Mouse (Mus musculus) left cerebral cortex, postnatal 10 days (tissue): Measurements from ENCODE around the gene Bloc1s1. TPM values are rescaled to one million over a fixed set of nuclear protein-coding genes. Genes with fewer than 3 reads are reported as not detected.
A peak's percentile ranks its signal among the peaks of the same experiment; 100 is the strongest.

Experiments used
- DNase-seq, 2 experiments: peaks; one replicate each; pipeline ENCODE4 v3.0.0; 2021 to 2022; ENCODE audit warnings: low spot score in 2 of 2, mixed read lengths in 1 of 2; ENCODE audit errors: extremely low spot score in 1 of 2
- intact Hi-C: fragments of 180-260 bp; cut with DNase I; formaldehyde crosslinking; loops from one replicate; pipeline ENCODE4 v1.15.1; 2025
- total RNA-seq, 2 experiments: library from RNA; stranded (reverse); gene quantifications; 2 replicates each; pipeline ENCODE4 v1.2.3; 2021

Bloc1s1 gene
- total RNA-seq, 2 experiments from 2014 or later, result 84.3 to 85.3 TPM

DNA sequence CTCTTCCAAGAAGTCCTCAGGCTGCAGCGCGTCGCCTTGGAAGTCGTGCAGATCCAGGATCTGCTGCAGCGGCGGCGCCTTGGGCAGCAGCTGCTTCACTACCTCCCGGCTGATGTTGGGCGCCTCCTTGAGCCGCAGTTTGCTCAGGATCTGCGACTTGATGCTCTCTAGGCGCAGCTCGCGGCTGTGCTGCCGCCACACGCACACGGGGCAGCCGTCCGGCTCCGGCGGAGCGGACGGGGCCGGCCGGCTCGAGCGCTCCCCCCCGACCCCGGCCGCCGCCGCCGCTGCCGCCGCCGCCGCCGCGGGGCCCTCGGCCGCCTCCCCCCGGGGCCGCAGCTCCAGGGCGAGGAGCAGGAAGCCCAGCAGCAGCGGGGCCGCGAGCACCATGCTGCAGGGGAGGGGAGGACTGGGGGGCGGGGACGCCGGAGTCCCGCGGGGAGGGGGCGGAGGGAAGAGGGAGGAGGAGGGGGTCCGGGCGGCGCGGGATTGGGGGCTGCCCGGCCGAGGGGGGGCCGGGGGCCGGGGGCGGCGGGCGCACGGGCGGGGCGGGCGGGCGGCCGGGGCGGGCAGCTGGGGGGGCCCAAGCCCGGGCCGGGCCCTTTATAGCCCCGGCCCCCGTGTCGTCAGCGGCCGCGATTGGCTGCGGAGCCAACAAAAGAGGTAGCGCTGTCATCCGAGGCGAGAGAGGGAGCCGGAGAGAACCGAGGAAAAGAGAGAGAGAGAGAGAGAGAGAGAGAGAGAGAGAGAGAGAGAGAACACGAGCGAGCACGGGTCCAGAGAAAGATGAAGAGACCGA, 32.3 kb downstream of the Bloc1s1 start, which contains the start of gene Gdf11:
Gene Gdf11, minus strand, starts transcription at position 423 of the 799 bp plus-strand sequence.
- DNase-seq, result peak in 1 of 2 experiments; percentile 79
- intact Hi-C loops, result loop anchor here (5.0 to 10.0 kb wide), 2 partner anchors 44 to 147 kb away; partner anchors contain the start of genes Dgka and Pym1

DNA sequence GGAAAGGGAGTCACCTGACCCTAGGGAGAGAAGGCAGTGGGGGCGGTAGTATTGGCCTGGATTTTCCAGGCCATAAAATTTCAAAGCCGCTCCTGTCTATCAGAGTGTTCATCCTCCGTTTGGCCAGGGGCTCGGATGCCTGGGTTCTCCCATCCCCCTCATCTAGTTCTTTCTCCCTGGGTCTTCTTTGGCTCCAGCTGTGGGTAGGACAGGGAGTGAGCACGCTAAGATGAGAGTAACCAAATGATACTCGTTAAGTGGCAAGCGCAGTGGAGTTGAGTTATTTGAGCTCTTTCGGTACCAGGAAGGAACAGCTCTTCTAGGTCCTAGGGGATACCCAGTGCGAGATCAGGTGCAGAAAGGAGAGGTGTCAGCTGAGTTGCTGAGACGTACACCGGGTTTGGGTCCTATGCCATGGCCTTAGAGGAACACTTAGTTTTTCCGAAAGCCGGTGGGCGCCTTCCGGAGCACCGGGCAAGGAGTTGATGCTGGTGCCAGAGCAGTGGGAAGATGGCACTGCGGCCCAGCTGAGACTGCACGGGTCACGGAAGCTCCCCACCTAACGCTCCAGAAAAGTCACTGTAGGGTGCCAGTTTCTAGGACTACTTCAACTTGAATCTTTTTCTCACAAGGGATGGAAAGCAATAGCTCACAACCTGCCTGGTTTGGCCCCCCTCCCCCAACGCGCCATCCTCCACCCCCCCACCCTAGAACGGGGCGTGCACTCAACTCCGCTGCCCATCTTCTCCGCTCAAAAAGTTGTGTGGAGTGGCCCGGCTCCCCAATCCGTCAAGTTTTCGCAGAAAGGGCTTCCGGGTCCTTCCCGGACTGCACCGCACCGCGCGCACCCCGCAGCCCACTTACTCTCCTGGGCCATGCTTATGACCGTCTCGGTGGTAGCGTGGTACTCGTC, 33.2 kb downstream of the Bloc1s1 start:
- DNase-seq, result no peak
- intact Hi-C loops, result loop anchor here (5.0 to 10.0 kb wide), 2 partner anchors 43 to 146 kb away; partner anchors contain the start of genes Dgka and Pym1

DNA sequence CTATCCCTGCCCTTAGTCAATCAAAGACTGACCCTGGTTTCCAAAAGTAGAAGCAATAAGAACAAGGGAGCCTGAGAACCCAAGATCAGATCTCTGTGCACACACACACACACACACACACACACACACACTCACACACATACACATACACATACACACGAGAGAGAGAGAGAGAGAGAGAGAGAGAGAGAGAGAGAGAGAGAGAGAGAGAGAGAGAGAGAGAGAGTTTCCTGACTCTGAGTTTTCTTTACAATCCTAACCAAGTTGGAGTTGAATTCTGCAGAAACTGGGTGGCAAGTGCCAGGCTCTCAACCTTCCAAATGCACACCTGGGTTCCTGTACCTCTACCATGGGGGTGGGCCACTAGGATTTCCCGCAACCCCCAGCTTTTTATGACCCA, 34.0 kb downstream of the Bloc1s1 start:
- DNase-seq, result no peak
- intact Hi-C loops, result loop anchor here (5.0 to 10.0 kb wide), 2 partner anchors 43 to 145 kb away; partner anchors contain the start of genes Dgka and Pym1

DNA sequence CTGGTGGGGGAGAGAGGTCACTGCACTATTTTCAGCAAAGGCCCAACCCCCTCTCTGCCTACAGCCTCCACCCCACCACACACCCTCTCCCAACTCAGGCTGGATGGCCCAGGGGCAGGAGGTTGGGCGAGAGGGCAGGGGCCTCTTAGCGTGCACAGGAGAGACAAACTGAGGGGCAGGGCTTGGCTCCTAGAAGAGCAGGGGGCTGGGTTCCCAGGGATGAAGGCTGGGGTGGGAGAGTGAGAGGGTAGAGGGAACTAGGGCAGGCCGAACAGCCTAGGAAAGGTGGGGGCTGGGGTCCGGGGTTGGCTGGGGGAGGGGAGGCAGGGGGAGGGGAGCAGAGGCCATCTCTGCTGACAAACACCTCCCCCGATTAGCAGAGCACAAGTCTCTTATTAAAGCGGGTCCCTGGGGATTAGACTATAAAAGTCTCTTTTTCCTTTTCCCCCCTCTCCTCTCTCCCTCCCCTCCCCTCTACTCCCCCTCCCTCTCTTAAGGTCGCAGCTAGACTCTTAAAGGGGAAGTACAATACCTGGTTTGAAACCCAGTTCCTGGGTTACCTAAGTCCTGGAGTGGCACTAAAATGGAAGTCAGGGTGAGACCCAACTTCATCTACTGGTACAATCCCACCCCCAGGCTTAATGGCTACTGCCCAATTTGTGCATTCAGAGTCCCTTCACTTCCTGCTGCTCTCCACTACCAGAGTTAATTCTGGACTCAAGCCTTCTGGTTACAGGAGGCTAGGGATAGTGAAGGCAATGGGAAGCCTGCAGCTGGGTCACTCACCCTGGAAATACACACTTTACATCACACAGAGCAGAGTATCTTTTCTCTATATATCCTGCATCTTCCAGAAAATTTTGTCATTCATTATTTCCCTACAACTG, 34.7 kb downstream of the Bloc1s1 start:
- DNase-seq, result no peak
- intact Hi-C loops, result no loop called here

DNA sequence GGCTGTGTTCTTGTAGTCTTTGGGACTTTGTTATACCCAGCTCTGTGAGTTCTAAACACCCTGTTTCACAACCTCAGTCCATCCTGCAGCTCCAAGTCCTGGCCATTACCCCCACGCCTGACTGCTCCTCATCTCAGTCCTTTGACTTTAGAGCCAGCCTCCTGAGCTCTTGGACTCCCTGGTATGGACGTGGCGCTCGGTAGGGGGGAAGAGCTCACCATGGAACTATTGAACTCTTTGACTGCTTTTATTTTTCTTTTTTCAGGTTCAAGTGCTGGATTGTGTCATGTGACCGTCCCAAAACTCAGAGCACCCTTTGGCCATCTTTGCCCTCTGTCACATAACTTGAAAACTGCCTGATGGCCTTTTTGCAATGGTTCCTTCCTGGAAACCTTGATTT, 41.8 kb downstream of the Bloc1s1 start:
- DNase-seq, result no peak
- intact Hi-C loops, result no loop called here

DNA sequence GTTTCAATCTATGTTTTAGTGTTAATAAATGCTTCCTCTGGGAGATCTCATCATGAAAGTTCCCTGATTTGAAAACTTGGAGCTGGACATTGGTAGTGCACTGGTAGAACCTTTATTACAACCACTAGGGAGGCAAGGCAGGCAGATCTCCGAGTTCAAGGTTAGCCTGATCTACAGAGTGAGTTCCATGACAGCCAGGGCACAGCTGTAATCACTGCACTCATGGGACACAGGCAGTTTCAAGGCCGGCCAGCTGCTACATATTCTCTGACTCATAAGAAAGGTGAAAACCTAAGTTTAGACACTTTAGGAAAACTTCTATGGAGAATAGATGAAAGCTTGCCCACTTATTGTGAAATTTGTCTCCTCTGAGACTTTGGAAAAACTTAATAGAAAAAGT, 45.0 kb downstream of the Bloc1s1 start:
- DNase-seq, result no peak
- intact Hi-C loops, result no loop called here

DNA sequence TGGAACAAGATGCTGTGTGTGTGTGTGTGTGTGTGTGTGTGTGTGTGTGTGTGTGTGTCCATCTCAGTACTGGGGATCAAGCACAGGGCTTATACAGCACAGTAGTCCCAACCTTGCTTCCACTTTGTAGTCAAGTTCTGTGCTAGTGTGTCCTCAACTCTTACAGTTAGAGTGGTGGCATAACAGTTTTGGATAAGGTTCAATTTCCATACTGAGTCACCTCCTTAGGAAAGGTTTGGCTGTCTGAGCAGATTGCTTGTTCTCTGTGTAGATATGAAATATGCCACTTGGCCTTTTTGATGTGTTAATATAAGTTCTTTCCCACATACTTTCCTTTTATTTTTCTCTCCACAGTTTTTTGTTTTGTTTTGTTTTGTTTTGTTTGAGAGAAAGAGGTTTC, 45.5 kb downstream of the Bloc1s1 start:
- no peak for DNase-seq
- intact Hi-C loops, result no loop called here

DNA sequence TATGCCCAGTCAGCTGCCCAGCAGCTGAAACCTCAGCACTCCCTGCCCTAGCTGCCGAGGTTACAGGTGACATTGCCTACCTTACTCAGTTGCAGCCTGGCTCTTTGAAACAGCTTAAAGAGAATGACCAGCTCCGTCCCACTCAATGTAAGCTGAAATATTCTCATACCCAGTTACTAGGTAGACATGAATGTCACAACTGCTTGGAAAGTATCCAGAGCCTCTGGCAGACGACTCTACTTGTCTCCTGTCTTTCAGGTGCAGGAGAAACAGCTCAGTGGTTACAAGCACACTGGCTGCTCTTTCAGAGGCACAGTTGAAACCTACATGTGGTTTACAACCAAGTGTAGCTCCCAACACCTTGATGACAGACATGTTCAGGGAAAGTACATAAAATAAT, 53.5 kb downstream of the Bloc1s1 start:
- intact Hi-C loops, result no loop called here
- no peak for DNase-seq

Other genes with a start within 250 kb of the Bloc1s1 start
- gene Suox, start 250.0 kb downstream of the Bloc1s1 start, total RNA-seq, result 10 to 100 TPM; 11.1 to 11.8 TPM
- 100 to 1,000 TPM; 120 to 121 TPM for gene Rab5b, start 227.8 kb downstream of the Bloc1s1 start, total RNA-seq
- under 1 TPM; 0.51 to 0.63 TPM for gene Pmel, start 219.8 kb downstream of the Bloc1s1 start, total RNA-seq
- gene Cdk2, start 219.0 kb downstream of the Bloc1s1 start, total RNA-seq, result 1 to 10 TPM; 4.3 to 4.7 TPM
- gene Dgka, start 179.2 kb downstream of the Bloc1s1 start, total RNA-seq, result 1 to 10 TPM; 5.7 to 5.8 TPM
- gene Pym1, start 176.1 kb downstream of the Bloc1s1 start, total RNA-seq, result 10 to 100 TPM; 34.3 to 34.6 TPM
- under 1 TPM; 0.49 to 0.59 TPM for gene Mmp19, start 133.1 kb downstream of the Bloc1s1 start, total RNA-seq
- 10 to 100 TPM; 61.9 to 63.1 TPM for gene Dnajc14, start 120.0 kb downstream of the Bloc1s1 start, total RNA-seq
- gene Tmem198b, start 119.7 kb downstream of the Bloc1s1 start, total RNA-seq, result 10 to 100 TPM; 12.2 to 12.5 TPM
- 10 to 100 TPM; 37.4 to 42.2 TPM for gene Sarnp, start 106.7 kb downstream of the Bloc1s1 start, total RNA-seq
- 1 to 10 TPM; 4.4 to 6.7 TPM for gene Ormdl2, start 102.4 kb downstream of the Bloc1s1 start, total RNA-seq
- gene Gdf11, start 32.3 kb downstream of the Bloc1s1 start, total RNA-seq, result 10 to 100 TPM; 13.2 to 16.2 TPM
- gene Cd63, start 23.0 kb downstream of the Bloc1s1 start, total RNA-seq, result 10 to 100 TPM; 63.0 to 66.0 TPM
- gene Rdh5, start 1.1 kb downstream of the Bloc1s1 start, total RNA-seq, result 1 to 10 TPM; 5.5 to 6.1 TPM
- gene Itga7, start 9.8 kb upstream of the Bloc1s1 start, total RNA-seq, result 10 to 100 TPM; 14.2 to 14.9 TPM
- gene Mettl7b, start 37.0 kb upstream of the Bloc1s1 start, total RNA-seq, result not detected
- gene Olfr9, start 65.4 kb upstream of the Bloc1s1 start, total RNA-seq, result not detected
- not detected for gene Olfr763, start 86.8 kb upstream of the Bloc1s1 start, total RNA-seq
- gene Olfr764-ps1, start 115.9 kb upstream of the Bloc1s1 start, total RNA-seq, result not detected
- gene Olfr765, start 126.0 kb upstream of the Bloc1s1 start, total RNA-seq, result not detected
- not detected for gene Olfr766-ps1, start 144.9 kb upstream of the Bloc1s1 start, total RNA-seq
- not detected for gene Olfr767, start 158.9 kb upstream of the Bloc1s1 start, total RNA-seq
- not detected for gene Olfr768, start 175.3 kb upstream of the Bloc1s1 start, total RNA-seq
- not detected for gene Olfr769, start 193.8 kb upstream of the Bloc1s1 start, total RNA-seq
- not detected for gene Olfr770, start 215.0 kb upstream of the Bloc1s1 start, total RNA-seq
- not detected for gene Olfr771, start 240.7 kb upstream of the Bloc1s1 start, total RNA-seq